Mouse (Mus musculus) E14TG2a.4 (cell line): ENCODE results near the gene Gpsm3.

Source experiments
- H3K27me3 ChIP-seq: 2 replicates; pipeline ENCODE4 v1.6.1; 2014; ENCODE audit warnings: low read length, control low read depth; ENCODE audit not compliant: insufficient read depth
- H3K36me3 ChIP-seq: 2 replicates; pipeline ENCODE4 v1.6.1; 2014; ENCODE audit warnings: low read length, control low read depth; ENCODE audit not compliant: insufficient read depth
- H3K4me1 ChIP-seq: replicated peaks from 2 replicates; pipeline ENCODE4 v1.6.1; 2014; ENCODE audit warnings: low read depth, low read length, control low read depth
- H3K4me3 ChIP-seq: replicated peaks from 2 replicates; pipeline ENCODE4 v1.5.1; 2014; ENCODE audit warnings: mild to moderate bottlenecking, low read length
- H3K9me3 ChIP-seq: 2 replicates; pipeline ENCODE4 v1.6.1; 2014; ENCODE audit warnings: low read length, control low read depth
- CTCF ChIP-seq: conservative IDR thresholded peaks from 2 replicates; pipeline ENCODE4 v1.5.1; 2014; ENCODE audit warnings: low read length
- NANOG ChIP-seq: IDR thresholded peaks from 2 replicates; pipeline ENCODE4 v1.6.1; 2014; ENCODE audit warnings: borderline replicate concordance, low read length, mixed read lengths
- POU5F1 ChIP-seq: IDR thresholded peaks from 2 replicates; pipeline ENCODE4 v1.6.1; 2014; ENCODE audit warnings: low read length, borderline replicate concordance

Gene Gpsm3

DNA sequence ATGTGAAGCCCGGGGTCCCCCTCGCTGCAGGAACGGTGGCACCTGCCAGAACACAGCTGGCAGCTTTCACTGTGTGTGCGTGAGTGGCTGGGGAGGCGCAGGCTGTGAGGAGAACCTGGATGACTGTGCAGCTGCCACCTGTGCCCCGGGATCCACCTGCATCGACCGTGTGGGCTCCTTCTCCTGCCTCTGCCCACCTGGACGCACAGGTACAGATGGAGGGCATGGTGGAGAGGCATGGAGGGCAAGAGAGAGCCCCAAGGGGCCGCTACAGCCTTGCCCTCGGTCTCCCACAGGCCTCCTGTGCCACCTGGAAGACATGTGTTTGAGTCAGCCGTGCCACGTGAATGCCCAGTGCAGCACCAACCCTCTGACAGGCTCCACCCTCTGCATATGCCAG, 21.2 kb upstream of the Gpsm3 start:
- H3K9me3 ChIP-seq, result no peaks in the 10 kb centered on the region
- no peak for TF ChIP-seq CTCF
- TF ChIP-seq POU5F1, result no peak
- TF ChIP-seq NANOG, result no peak
- H3K4me1 ChIP-seq, result peaks cover 77% of the 10 kb centered on the region
- H3K36me3 ChIP-seq, result peaks cover 80% of the 10 kb centered on the region
- no peak overlapping the region for H3K4me3 ChIP-seq
- H3K27me3 ChIP-seq, result no peaks in the 10 kb centered on the region

DNA sequence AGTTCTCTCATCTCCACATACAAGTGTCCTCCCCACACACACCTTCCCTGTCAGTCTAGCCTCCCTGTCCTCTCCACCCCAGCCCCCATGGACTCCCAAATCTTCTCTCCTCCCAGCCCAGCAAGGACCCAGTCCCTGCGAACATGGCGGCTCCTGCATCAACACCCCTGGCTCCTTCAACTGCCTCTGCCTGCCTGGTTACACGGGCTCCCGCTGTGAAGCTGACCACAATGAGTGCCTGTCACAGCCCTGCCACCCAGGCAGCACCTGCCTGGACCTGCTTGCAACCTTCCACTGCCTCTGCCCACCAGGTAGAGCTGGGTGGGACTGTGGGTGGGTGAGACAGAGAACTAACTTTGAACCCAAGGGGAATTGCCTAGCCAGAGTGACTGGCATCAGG, 19.7 kb upstream of the Gpsm3 start:
- Histone ChIP-seq H3K4me1 (peaks cover 64% of the 10 kb centered on the region), H3K9me3 (no peaks in the 10 kb centered on the region), H3K27me3 (no peaks in the 10 kb centered on the region), H3K4me3 (no peak overlapping the region), H3K36me3 (peaks cover 95% of the 10 kb centered on the region)
- no peak for TF ChIP-seq POU5F1
- TF ChIP-seq CTCF, result no peak
- TF ChIP-seq NANOG, result no peak

DNA sequence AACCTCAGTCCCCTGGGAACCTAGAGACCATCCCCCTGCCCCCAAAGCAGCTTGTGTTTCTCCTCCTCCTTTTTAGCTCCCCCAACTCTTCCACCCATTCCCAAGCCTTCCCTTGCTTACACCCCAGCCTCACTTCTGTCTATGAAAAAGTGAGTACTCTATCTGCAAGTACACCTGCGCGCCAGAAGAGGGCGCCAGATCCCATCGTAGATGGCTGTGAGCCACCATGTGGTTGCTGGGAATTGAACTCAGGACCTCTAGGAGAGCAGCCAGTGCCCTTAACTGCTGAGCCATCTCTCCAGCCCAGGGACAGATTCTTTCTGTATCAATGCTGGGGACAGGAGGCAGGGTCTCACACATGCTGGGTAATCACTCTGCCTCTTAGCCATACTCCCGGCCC, 17.7 kb upstream of the Gpsm3 start:
- Histone ChIP-seq H3K9me3 (no peaks in the 10 kb centered on the region), H3K36me3 (peaks cover 97% of the 10 kb centered on the region), H3K27me3 (no peaks in the 10 kb centered on the region), H3K4me1 (peaks cover 56% of the 10 kb centered on the region), H3K4me3 (peak overlapping the region; percentile 48)
- no peak for TF ChIP-seq NANOG
- TF ChIP-seq CTCF, result peak; percentile 72

DNA sequence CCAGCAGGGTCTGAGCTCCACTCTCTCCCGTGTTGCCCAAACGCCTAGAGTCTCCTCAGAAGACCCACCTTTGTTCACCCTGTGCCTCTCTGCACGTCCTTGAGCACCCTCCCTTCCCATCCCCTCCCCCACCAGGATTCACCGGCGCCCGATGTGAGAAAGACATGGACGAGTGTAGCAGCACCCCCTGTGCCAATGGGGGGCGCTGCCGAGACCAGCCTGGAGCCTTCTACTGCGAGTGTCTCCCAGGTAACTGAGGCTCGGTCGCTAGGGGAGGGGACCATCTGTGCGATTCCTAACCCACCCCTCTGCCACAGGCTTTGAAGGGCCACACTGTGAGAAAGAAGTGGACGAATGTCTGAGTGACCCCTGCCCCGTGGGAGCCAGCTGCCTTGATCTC, 17.2 kb upstream of the Gpsm3 start:
- H3K27me3 ChIP-seq, result no peaks in the 10 kb centered on the region
- H3K36me3 ChIP-seq, result peaks cover 97% of the 10 kb centered on the region
- H3K9me3 ChIP-seq, result no peaks in the 10 kb centered on the region
- peak overlapping the region; percentile 48 for H3K4me3 ChIP-seq
- peaks cover 56% of the 10 kb centered on the region for H3K4me1 ChIP-seq
- peak; percentile 54; the same call in 1 of the 2 replicates for TF ChIP-seq CTCF
- no peak for TF ChIP-seq NANOG

DNA sequence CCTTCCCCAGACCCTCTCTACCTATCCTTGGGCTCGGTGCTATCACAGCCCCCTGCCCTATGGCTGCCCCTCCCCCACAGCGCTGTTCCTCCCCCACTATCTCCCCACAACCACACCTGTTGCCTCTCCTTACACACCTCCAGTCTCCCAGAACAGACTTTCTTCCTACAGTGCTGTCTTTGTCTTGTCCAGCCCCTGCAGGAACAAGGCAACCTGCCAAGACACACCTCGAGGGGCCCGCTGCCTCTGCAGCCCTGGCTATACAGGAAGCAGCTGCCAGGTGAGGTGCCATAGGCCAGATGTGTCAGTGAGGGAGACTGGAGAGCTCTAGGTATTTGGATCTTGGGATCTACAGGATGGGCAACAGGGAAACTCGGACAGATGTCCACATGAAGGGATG, 13.0 kb upstream of the Gpsm3 start:
- Histone ChIP-seq H3K4me3 (no peak overlapping the region), H3K4me1 (peaks cover 31% of the 10 kb centered on the region), H3K27me3 (no peaks in the 10 kb centered on the region), H3K36me3 (peaks cover 95% of the 10 kb centered on the region), H3K9me3 (0 out of 2 replicates have a peak, but pooled peaks cover 3% of the 10 kb centered on the region)
- TF ChIP-seq CTCF (no peak), NANOG (no peak), POU5F1 (no peak)

DNA sequence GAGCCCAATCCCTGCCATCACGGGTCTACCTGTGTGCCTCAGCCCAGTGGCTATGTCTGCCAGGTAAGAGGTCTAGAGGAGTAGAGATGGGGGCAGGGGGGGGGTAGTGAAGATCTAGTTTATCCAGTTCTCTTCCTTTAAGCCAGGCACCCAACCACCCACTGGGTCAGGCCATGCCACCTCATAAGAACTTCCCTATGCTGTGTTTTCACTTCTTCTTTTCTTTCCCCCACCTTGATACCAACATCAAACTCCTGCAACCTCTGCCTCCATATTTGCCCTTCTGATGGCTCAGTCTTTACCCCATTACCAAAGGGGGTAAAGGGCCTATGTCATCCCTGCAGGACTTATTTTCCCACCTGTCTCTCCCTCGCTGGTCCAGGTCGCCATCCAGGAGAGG, 11.5 kb upstream of the Gpsm3 start:
- Histone ChIP-seq H3K36me3 (peaks cover 94% of the 10 kb centered on the region), H3K4me3 (no peak overlapping the region), H3K27me3 (no peaks in the 10 kb centered on the region), H3K4me1 (peaks cover 26% of the 10 kb centered on the region), H3K9me3 (peaks cover 8% of the 10 kb centered on the region; the same call in 1 of the 2 replicates)
- TF ChIP-seq POU5F1 (no peak), NANOG (no peak), CTCF (no peak)

DNA sequence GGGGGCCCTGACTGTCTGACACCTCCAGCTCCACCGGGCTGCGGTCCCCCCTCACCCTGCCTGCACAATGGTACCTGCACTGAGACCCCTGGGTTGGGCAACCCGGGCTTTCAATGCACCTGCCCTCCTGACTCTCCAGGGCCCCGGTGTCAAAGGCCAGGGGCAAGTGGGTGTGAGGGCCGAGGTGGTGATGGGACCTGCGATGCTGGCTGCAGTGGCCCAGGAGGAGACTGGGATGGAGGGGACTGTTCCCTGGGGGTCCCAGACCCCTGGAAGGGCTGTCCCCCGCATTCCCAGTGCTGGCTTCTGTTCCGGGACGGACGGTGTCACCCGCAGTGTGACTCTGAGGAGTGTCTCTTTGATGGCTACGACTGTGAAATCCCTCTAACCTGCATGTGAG, 7.1 kb upstream of the Gpsm3 start:
- Histone ChIP-seq H3K9me3 (peaks cover 8% of the 10 kb centered on the region; the same call in 1 of the 2 replicates), H3K27me3 (no peaks in the 10 kb centered on the region), H3K4me1 (peaks cover 46% of the 10 kb centered on the region), H3K4me3 (no peak overlapping the region), H3K36me3 (peaks cover 72% of the 10 kb centered on the region)
- no peak for TF ChIP-seq CTCF
- TF ChIP-seq NANOG, result no peak
- no peak for TF ChIP-seq POU5F1

DNA sequence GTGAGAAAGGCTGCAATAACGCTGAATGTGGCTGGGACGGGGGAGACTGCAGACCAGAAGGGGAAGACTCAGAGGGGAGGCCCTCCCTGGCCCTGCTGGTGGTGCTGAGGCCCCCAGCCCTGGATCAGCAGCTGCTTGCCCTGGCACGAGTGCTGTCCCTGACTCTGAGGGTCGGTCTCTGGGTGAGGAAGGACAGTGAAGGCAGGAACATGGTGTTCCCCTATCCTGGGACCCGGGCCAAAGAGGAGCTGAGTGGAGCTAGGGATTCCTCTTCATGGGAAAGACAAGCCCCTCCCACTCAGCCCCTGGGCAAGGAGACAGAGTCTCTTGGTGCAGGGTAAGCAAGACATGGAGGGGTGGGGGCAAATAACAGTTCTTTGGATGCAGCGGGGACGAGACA, 6.2 kb upstream of the Gpsm3 start:
- H3K9me3 ChIP-seq, result peaks cover 8% of the 10 kb centered on the region; the same call in 1 of the 2 replicates
- H3K27me3 ChIP-seq, result no peaks in the 10 kb centered on the region
- no peak for TF ChIP-seq NANOG
- no peak for TF ChIP-seq POU5F1
- no peak for TF ChIP-seq CTCF

DNA sequence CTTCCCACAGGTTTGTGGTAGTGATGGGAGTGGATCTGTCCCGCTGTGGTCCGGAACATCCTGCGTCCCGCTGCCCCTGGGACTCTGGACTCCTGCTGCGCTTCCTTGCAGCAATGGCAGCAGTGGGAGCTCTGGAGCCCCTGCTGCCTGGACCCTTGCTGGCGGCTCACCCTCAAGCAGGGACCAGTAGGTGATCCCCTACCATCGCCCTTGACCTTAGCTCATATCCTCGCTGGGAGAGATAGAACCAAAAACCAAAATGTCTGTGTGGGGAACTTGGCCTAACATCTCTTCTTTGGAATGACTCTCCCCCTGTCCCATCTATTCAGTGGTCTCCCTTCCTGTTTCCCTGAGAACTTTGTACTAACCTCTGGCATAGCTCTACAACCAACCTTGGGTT, 5.8 kb upstream of the Gpsm3 start:
- H3K36me3 ChIP-seq, result peaks cover 59% of the 10 kb centered on the region
- peaks cover 8% of the 10 kb centered on the region; the same call in 1 of the 2 replicates for H3K9me3 ChIP-seq
- H3K27me3 ChIP-seq, result no peaks in the 10 kb centered on the region
- H3K4me3 ChIP-seq, result 0 out of 2 replicates have a peak overlapping the region, but pooled peaks have one; percentile 21
- H3K4me1 ChIP-seq, result peaks cover 57% of the 10 kb centered on the region
- TF ChIP-seq NANOG (no peak), CTCF (no peak), POU5F1 (no peak)

More for the DNA sequence above, 6.2 kb upstream of the Gpsm3 start:
- Histone ChIP-seq H3K36me3 (peaks cover 63% of the 10 kb centered on the region), H3K4me3 (0 out of 2 replicates have a peak overlapping the region, but pooled peaks have one; percentile 21), H3K4me1 (peaks cover 53% of the 10 kb centered on the region)
